Mouse (Mus musculus) spleen, postnatal 4 days (tissue): Measurements from ENCODE around the gene Hspg2.

Experiments used
- DNase-seq, 2 experiments: peaks; one replicate each; pipeline ENCODE4 v3.0.0; 2022; ENCODE audit warnings: low spot score in 2 of 2

Hspg2 gene

DNA sequence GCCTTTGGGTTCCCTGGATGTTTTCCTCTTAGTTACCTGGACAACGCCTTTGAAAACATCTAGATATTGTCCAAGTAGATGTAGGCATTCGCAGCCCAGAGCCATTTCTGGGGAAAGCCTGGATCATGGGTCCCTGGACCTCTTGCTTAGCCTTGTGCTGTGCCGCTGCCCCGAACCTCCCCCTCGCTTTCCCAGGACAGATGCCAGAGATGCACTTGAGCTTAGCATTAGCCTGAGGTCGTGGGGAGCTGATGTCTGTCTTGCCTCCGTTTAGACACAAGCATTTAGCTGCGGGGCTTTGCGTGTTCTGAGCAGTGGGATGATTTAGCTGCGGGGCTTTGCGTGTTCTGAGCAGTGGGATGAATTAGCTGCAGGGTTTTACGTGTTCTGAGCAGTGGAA is 31.6 kb downstream of the Hspg2 start:
- DNase-seq = no peak

DNA sequence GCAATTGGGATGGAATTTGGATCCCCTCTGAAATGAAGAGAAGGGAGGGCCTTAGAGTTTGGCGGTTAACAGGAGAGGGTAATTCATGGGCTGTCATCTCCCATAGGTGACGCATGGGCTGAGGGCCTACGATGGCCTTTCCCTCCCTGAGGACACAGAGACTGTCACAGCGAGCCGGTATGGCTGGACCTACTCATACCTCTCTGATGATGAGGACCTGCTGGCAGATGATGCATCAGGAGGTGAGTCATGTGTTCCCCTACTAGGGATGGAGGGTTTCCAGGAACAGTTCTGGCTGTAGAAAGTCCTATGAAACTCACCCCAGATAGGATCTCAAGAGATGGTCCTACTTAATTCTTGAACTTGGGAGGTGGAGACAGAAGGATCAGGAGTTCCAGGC is 32.4 kb downstream of the Hspg2 start:
- no peak for DNase-seq

DNA sequence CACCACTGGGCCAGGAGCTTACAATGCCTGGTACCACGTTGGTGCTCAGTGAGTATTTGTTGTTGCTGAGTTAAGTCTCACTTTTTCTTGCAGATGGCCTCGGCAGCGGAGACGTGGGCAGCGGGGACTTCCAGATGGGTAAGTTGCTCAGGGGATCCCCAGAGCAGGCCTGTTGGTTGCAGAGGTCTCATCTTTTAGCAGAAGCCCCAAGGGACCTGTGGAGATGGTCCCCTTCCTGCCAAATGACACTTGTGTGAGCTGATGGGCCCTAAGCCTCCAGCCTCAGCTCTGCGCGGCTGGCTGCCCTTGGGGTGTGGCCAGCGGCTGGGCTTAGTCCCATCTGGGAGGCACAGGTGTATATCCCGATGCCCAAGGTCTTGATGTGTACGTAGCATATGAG is 33.6 kb downstream of the Hspg2 start:
- no peak for DNase-seq

GRCm38 (mm10) chr4:137502801-137503200 is 34.2 kb downstream of the Hspg2 start:
- no peak for DNase-seq

DNA sequence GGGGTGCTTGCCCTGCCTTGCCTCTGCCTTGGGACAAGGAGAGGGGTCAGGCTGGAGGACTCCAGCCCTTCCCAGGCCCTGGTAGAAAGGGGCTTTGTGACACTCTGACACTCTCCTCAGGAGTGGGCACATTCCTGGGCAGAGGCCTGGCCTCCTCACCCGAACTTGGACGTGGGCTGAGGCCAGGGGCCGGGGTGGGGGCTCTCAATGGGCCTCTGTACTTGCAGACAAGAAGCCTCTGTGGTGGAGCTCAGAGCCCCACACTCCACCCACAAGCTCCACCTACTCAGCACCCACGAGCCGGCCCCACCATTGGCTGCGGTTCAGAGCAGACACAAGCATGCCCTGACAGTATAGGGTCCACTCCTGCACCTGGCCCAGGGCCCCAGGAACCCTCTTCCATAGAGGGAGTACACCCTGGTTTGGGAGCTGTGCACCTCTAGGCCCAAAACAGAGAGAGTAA is 35.0 kb downstream of the Hspg2 start:
- no peak for DNase-seq

- no peak for DNase-seq
Observed at GRCm38 (mm10) chr4:137506629-137507028, 38.1 kb downstream of the Hspg2 start.

DNA sequence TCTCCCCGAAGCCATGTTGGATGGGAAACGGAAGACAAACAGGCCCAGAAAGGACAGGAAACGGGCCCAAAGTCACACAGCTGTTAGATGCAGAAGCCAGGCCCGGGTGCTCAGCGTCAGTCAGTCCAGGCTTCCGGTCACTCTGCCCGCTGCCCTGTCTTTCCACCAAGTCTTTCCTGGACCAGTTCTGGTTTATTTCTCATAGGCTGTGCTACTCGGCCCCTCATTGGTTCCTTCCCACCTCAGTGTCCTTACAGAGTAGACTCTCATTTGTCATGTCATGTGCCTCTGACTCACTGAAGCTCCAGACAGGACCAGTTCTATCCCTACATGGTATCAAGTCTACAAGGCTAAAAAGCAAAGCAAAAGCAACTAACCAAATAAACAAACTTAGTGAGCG is 41.0 kb downstream of the Hspg2 start:
- no peak for DNase-seq

DNA sequence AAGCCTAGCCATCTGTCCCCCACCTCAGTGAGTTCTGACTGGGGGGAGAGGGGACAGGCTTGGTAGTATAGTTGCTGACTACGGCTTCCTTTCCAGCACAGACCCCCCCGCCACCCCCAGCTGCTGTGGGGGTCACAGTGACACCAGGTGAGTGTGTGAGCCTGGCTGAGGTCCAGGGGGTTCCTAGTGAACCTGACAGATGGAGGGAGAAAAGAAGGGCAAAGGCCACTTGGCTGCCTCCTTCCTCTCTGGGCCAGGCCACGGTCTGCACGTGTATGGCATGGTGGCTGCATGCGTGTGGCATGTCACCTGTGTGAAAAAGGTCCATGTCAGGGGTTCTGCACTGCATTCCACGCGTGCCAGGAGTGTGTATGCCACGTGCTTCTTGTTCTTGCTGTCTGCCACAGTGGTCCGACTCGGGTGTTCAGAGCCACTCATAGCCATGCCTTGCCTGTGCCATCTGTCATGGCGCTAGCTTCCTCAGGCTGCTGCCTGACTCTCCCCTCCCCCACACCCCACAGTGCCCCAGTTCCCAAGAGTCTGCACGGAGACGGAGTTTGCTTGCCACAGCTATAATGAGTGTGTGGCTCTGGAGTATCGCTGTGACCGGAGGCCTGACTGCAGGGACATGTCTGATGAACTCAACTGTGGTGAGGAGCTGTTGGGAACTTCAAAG is 41.6 kb downstream of the Hspg2 start:
- no peak for DNase-seq

- no peak for DNase-seq
Observed at GRCm38 (mm10) chr4:137512897-137513296, 44.3 kb downstream of the Hspg2 start.

GRCm38 (mm10) chr4:137517989-137518691 is 49.6 kb downstream of the Hspg2 start:
- DNase-seq = no peak

DNA sequence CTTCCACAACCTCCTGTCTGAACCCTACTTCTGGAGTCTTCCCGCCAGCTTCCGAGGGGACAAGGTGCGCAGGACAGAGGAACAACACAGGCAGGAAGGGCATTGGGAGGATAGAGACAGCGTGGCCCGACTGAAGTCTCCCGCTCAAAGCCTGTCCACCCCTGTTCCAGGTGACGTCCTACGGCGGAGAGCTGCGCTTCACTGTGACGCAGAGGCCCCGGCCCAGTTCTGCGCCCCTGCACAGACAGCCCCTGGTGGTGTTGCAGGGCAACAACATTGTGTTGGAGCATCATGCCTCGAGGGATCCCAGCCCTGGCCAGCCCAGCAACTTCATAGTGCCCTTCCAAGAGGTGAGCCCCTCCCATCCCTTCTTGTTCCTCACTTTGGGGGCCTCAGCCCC is 50.2 kb downstream of the Hspg2 start:
- no peak for DNase-seq

GRCm38 (mm10) chr4:137520346-137520745 is 51.8 kb downstream of the Hspg2 start:
- no peak for DNase-seq

- DNase-seq = no peak
Observed at GRCm38 (mm10) chr4:137521966-137522365, 53.4 kb downstream of the Hspg2 start.

DNA sequence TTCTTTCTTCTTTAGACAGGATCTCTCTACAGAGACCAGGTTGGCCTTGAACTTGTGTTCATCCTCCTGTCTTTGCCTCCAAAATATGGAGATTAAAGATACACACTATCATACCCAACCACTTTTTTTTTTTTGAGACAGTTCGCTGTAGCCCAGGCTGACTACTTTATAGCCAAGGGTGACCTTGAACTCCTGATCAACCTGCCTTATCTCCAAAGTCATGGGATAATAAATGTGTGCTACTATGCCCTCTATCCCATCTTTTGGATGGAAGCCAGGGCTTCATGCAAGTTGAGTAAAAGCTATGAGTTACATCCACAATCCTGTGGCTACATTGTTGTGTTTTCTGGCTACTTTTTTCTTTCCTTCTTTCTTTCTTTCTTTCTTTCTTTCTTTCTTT is 56.9 kb downstream of the Hspg2 start:
- no peak for DNase-seq

DNA sequence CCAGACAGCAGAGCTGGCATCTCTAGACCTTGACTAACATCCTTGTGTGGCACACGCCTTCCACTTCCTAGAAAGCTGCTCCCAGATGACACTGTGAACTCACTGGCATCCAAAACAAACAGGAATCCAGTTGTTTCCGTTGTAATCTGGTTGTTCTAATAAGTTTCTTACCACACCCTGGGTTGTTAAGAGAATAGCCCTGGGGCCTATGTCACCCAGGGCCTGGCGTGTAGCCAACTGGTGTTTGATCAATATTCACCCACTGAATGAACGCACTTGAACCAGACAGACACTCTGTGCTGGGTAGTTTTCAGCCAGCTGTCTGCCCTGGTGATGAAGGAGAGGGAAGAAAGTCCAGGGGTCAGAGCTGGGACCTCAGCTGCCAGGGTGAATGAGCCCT is 58.8 kb downstream of the Hspg2 start:
- no peak for DNase-seq

DNA sequence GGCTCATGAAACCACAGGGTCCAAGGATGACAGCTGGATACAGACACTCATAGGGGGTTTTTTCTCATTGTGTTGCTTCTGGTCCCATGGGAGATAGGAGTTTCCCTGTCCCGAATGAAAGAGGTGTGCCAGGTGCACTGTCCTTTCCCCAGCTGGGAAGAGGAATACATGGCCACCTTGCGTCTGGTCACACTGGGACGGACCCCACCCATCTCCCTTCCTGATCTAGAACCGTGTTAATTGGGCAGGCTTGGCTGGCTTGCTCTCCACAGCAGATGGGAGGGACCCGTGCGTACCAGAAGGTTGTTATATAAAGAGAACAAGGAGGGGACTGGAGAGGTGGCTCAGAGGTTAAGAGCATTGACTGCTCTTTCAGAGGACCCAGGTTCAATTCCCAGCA is 59.3 kb downstream of the Hspg2 start:
- no peak for DNase-seq

- DNase-seq = no peak
Observed at GRCm38 (mm10) chr4:137540356-137540755, 71.8 kb downstream of the Hspg2 start.

GRCm38 (mm10) chr4:137542968-137543367 is 74.4 kb downstream of the Hspg2 start:
- DNase-seq = no peak

GRCm38 (mm10) chr4:137545568-137545967 is 77.0 kb downstream of the Hspg2 start:
- no peak for DNase-seq

DNA sequence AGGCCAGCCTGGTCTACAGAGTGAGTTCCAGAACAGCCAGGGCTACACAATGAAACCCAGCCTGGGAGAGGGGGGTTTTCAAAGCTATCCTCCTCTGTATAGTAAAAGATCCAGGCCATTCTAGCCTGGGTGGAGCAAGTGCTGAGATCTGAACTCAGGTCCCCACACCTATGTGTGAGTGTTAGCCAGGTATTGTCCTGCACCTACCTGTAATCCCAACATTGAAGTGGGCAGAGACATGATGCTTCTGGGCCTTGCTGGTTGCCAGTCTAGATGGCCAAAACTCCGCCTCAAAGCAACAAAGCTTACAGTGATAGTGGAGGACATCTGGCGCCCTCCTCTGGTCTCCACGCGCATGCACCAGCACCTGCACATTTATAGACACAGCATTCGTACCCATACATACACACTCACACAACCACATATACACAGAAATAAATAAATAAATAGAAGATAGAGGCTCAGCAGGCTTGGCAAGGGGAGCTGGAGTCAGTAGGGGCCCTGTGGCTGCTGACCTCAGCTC is 77.5 kb downstream of the Hspg2 start:
- DNase-seq = no peak

- DNase-seq = no peak
Observed at GRCm38 (mm10) chr4:137553466-137553865, 84.9 kb downstream of the Hspg2 start.

- DNase-seq = no peak
Observed at GRCm38 (mm10) chr4:137556673-137557210, 88.2 kb downstream of the Hspg2 start.

DNA sequence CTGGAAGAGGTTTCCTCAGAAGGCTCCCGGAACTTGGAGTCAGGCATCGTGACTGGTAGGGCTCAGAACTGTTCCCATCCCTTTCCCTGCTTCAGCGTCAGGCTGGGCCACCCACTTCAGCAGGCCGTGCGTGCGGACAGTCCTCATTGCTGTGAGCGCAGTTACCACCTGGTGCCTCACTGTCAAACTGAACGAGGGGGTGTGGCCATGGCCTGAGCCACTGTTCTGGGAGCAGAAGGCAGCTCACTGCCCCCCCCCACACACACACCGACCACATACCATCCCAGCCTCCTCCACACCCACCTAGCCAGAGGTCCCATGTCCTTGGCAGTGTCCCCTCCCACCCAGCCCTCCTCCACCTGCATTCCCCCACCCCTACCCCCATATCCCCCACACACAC is 101.3 kb downstream of the Hspg2 start:
- no peak for DNase-seq
